Mouse (Mus musculus) stomach, postnatal 0 days (tissue): Measurements from ENCODE around the gene Fam49a. TPM values are rescaled to one million over a fixed set of nuclear protein-coding genes. Genes with fewer than 3 reads are reported as not detected.

Experiments
- ATAC-seq: fragments of 200-750 bp; cut with Nextera tagmentation; 2 replicates; pipeline ENCODE4 v1.8.0; 2017; ENCODE audit not compliant: low FRiP score, low TSS enrichment
- DNase-seq: peaks from one replicate; pipeline ENCODE4 v3.0.0-alpha.2; 2016; ENCODE audit warnings: low spot score
- H3K27ac ChIP-seq: fragments of 300-500 bp; sonication (generic); replicated peaks from 2 replicates; pipeline ENCODE4 v1.5.1; 2014; ENCODE audit warnings: mild to moderate bottlenecking, control low read depth
- H3K27me3 ChIP-seq: fragments of 300-500 bp; sonication (generic); 2 replicates; pipeline ENCODE4 v1.6.1; 2014; ENCODE audit warnings: low read length; ENCODE audit not compliant: control insufficient read depth, insufficient read depth
- H3K36me3 ChIP-seq: fragments of 300-500 bp; sonication (generic); 2 replicates; pipeline ENCODE4 v1.6.1; 2014; ENCODE audit warnings: low read length, mixed read lengths; ENCODE audit not compliant: control insufficient read depth, insufficient read depth
- H3K4me1 ChIP-seq: fragments of 300-500 bp; sonication (generic); replicated peaks from 2 replicates; pipeline ENCODE4 v1.6.1; 2014; ENCODE audit warnings: antibody characterized with exemption; ENCODE audit not compliant: control insufficient read depth, insufficient read depth
- H3K4me2 ChIP-seq: fragments of 300-500 bp; sonication (generic); replicated peaks from 2 replicates; pipeline ENCODE4 v1.6.1; 2014; ENCODE audit warnings: low read depth, mild to moderate bottlenecking, control low read depth, moderate library complexity
- H3K4me3 ChIP-seq: fragments of 300-500 bp; sonication (generic); 2 replicates; pipeline ENCODE4 v1.5.1; 2014; ENCODE audit warnings: low read depth, low read length, control low read depth
- H3K9ac ChIP-seq: fragments of 300-500 bp; sonication (generic); 2 replicates; pipeline ENCODE4 v1.6.1; 2014; ENCODE audit warnings: mild to moderate bottlenecking, low read length, control low read depth, mixed read lengths
- H3K9me3 ChIP-seq: fragments of 300-500 bp; sonication (generic); 2 replicates; pipeline ENCODE4 v1.6.1; 2016; ENCODE audit warnings: low read length; ENCODE audit not compliant: control insufficient read depth
- CTCF ChIP-seq: IDR thresholded peaks from 2 replicates; pipeline ENCODE4 v1.5.1; 2016; ENCODE audit warnings: antibody characterized with exemption, low read depth, mild to moderate bottlenecking, moderate library complexity
- EP300 ChIP-seq: optimal IDR thresholded peaks from 2 replicates; pipeline ENCODE3; 2016; ENCODE audit warnings: antibody characterized with exemption
- WGBS: fragments of 180-500 bp; shearing (Covaris S2); extraction: QIAGEN DNeasy Blood & Tissue Kit; methylation state at CpG from one replicate; pipeline ENCODE4 v1.1.7; 2014; 5-methylcytosine and 5-hydroxymethylcytosine counted together
- polyA plus RNA-seq: library from polyadenylated mRNA; unstranded; fragments of >200 nt; fragmentation: Nextera tagmentation; extraction: Ambion mirVana; gene quantifications from 2 replicates; pipeline ENCODE4 v1.2.1, GENCODE M21; 2015

Fam49a gene
- polyA plus RNA-seq, 1 experiment from 2014 or later = 5.3 TPM

DNA sequence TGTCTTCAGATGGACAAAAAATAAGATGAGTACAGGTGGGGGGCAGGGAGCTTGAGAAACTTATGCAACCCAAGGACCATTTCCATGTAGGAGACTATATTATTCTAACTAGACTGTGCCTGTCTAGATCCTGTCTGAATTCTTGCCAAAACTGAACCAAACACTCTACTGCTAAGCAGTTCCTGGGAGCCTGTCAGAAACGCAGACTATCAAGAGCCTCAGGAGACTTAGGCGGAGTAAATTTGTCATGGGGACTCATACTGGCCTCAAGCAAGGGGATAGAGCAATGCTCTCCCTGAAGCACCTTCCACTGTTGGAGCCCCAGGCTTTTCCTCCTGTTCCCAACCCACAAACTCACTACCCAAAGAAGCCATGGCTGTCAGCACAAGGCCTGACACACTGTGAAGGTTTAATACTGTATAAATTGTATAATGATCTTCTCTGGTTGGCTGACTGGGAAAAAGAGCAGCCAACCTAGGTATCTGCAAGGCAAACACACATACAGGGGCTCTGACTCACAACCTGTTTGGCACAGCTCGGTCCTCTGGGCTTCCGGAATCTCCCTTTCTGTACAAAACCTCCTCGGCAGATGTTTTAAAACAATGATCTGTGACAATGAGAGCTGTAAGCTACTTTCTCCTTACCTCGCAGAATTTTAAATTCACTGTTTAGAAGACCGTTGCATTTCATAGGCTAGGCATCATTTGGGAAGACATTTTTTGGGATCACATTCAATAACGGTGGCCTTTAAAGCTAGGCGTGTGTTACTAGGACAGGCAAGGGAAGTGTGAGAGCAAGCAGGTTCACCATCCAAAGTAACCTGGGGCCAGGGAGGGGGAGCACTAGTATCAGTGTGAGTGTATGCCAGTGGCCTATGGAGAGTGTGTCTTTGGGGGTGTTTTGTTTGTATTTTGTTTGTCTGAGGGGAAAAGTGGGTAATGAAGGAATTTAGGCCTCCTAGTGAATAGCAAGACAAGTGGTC is 669 bp upstream of the Fam49a start:
- no peaks in the 10 kb centered on the region for H3K9me3 ChIP-seq
- TF ChIP-seq CTCF (no peak), EP300 (no peak)
- no peaks in the 10 kb centered on the region for H3K27me3 ChIP-seq
- peak overlapping the region; percentile 69; the same call in 1 of the 2 replicates for H3K4me3 ChIP-seq
- 52% methylated on average over 9 of the region's 9 CpGs for WGBS
- peak overlapping the region; percentile 86 for H3K4me2 ChIP-seq
- no peaks in the 10 kb centered on the region for H3K36me3 ChIP-seq
- no peak overlapping the region for H3K9ac ChIP-seq
- DNase-seq (peak; percentile 15), ATAC-seq (no peak)
- peak overlapping the region; percentile 78 for H3K27ac ChIP-seq
- H3K4me1 ChIP-seq = 0 out of 2 replicates have a peak, but pooled peaks cover 2% of the 10 kb centered on the region

DNA sequence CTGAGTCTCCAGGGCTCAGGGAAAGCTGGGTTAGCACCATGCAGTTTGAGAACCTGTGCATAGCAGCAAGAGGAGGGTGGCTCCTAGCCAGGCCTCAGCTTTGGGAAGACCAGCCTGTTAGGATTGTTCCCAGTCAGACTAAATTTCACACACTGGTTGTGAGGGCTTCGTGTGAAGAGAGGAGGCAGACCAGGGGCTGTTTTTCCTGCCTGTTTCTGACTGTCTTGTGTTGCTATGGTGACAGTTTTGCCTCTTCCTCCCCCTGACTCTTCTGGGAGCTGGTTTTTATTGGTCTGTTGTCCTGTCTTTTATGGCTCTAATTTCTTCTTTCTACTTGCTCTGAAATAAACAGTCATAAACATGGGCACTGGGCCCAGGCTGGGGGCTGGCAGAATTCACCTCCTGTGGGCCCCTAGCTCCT is 1.4 kb downstream of the Fam49a start:
- Histone ChIP-seq H3K9me3 (no peaks in the 10 kb centered on the region), H3K27ac (no peak overlapping the region), H3K4me1 (0 out of 2 replicates have a peak, but pooled peaks cover 2% of the 10 kb centered on the region), H3K9ac (no peak overlapping the region), H3K4me2 (peak overlapping the region; percentile 86), H3K36me3 (no peaks in the 10 kb centered on the region), H3K27me3 (no peaks in the 10 kb centered on the region), H3K4me3 (peak overlapping the region; percentile 69)
- DNase-seq = peak; percentile 24
- WGBS = 29% methylated on average over 1 of the region's 1 CpGs
- ATAC-seq = no peak
- TF ChIP-seq CTCF (no peak), EP300 (no peak)

DNA sequence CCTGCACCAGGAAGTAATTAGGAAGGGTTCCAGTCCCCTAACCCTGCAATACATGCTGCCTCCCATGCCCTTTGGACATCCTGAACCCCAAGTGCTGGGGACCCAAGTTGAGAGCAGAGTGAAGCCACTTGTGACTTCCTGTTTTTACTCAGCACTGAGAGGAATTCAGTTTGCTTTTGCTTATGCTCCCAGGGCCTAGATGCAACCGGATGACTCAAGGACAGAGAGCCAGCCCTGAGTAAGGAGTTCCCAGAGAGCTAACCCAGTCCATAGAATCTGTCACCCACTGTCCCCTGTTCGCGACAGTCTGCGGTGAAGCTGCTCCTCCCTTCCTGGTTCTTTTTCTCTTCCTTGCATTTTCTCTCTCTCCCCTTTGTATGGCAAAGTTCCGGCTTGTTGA is 2.2 kb downstream of the Fam49a start:
- Histone ChIP-seq H3K4me1 (0 out of 2 replicates have a peak, but pooled peaks cover 2% of the 10 kb centered on the region), H3K27ac (no peak overlapping the region; the same call in 1 of the 2 replicates), H3K36me3 (no peaks in the 10 kb centered on the region), H3K9me3 (no peaks in the 10 kb centered on the region), H3K4me3 (no peak overlapping the region), H3K9ac (no peak overlapping the region), H3K27me3 (no peaks in the 10 kb centered on the region), H3K4me2 (peak overlapping the region; percentile 12; the same call in 1 of the 2 replicates)
- DNase-seq = no peak
- TF ChIP-seq CTCF (no peak), EP300 (no peak)
- no peak for ATAC-seq
- WGBS = 54% methylated on average over 5 of the region's 5 CpGs

DNA sequence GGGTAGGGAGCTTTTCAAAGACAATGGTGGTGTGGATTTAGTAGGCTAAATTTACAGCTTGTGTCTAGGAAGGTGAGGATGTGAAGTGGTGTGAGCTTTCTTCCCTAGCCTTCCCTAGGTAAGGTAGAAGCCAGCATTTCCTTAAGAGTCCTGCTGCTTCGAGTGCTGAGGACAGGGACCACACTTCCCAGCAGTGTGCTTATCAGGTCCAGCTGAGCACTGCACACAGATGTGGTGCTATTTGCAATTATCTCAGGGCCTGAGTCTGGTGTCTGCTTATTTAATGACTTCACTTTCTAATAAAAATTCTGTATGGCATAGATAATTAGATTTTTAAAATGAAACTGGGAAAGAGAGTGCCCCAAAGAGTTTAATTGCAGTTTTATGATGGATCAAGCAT is 4.6 kb downstream of the Fam49a start:
- Histone ChIP-seq H3K4me1 (0 out of 2 replicates have a peak, but pooled peaks cover 2% of the 10 kb centered on the region), H3K27me3 (no peaks in the 10 kb centered on the region)
- TF ChIP-seq EP300 (no peak), CTCF (no peak)

DNA sequence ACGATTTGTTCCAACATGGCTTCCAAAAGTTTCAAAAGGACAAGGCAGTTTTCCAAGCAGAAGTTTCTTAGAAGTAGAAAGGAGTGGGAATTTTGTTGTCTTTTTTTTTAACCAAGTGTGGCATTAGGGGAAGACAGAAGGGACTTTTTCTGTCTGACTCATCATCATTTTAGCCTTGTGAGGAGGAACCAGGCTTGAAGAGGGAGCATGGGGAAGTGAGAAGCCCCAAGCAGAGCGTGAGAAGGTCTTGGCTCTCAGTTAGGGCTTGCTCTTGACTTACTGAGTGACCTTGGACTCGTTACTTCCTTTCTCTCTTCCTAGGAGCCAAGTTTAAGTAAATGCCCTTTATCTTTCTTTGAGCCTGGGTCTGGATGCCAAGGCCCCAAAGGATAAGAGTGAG is 8.6 kb downstream of the Fam49a start:
- 78% methylated on average over 3 of the region's 3 CpGs for WGBS
- TF ChIP-seq EP300 (no peak), CTCF (no peak)
- ATAC-seq = no peak

More for the DNA sequence above, 4.6 kb downstream of the Fam49a start:
- Histone ChIP-seq H3K27ac (no peak overlapping the region), H3K9ac (no peak overlapping the region), H3K4me2 (no peak overlapping the region), H3K9me3 (no peaks in the 10 kb centered on the region), H3K4me3 (no peak overlapping the region), H3K36me3 (no peaks in the 10 kb centered on the region)
- WGBS = 59% methylated on average over 1 of the region's 1 CpGs
- DNase-seq (no peak), ATAC-seq (no peak)

DNA sequence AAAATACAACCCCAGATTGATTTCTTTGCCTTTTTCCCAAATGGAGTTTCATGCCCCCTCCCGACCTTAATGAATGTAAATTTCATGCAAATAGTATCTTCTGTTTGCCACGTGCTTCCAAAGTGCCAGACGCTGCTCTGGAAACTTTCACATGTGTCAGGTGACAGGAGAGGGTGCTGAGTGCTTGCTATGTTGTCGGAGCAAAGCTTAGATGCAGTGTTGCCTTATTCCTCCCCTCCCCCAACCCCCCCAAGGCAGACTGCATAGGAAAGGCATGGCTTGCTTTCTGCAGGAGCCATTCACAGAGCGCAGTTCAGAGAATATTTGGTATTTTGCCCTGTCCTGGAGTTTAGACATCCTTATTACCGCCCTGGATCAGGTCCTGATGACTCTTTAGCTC is 12.2 kb downstream of the Fam49a start:
- no peaks in the 10 kb centered on the region for H3K36me3 ChIP-seq
- H3K4me3 ChIP-seq = no peak overlapping the region
- H3K27ac ChIP-seq = no peak overlapping the region
- no peaks in the 10 kb centered on the region for H3K4me1 ChIP-seq
- ATAC-seq (no peak), DNase-seq (no peak)
- TF ChIP-seq EP300 (no peak), CTCF (no peak)
- H3K9me3 ChIP-seq = no peaks in the 10 kb centered on the region
- H3K9ac ChIP-seq = no peak overlapping the region
- WGBS = 26% methylated on average over 6 of the region's 6 CpGs
- H3K4me2 ChIP-seq = no peak overlapping the region
- no peaks in the 10 kb centered on the region for H3K27me3 ChIP-seq

More for the DNA sequence above, 8.6 kb downstream of the Fam49a start:
- no peaks in the 10 kb centered on the region for H3K36me3 ChIP-seq
- H3K27ac ChIP-seq = no peak overlapping the region
- H3K4me2 ChIP-seq = no peak overlapping the region
- no peak overlapping the region for H3K9ac ChIP-seq
- no peak overlapping the region for H3K4me3 ChIP-seq
- no peaks in the 10 kb centered on the region for H3K4me1 ChIP-seq
- no peaks in the 10 kb centered on the region for H3K9me3 ChIP-seq
- no peaks in the 10 kb centered on the region for H3K27me3 ChIP-seq
- no peak for DNase-seq
